Mouse (Mus musculus) kidney, postnatal 36 days (tissue): ENCODE measurements around the gene Fkbp11.

Experiments used
- DNase-seq, 2 experiments: peaks; one replicate each; pipeline ENCODE4 v3.0.0; 2021 to 2022; ENCODE audit warnings: mixed read lengths in 2 of 2

The Fkbp11 gene

GRCm38 (mm10) chr15:98692171-98692715 lies 35.8 kb downstream of the Fkbp11 start:
- DNase-seq, result peak; percentile 77 to 82

GRCm38 (mm10) chr15:98691486-98692147 lies 36.4 kb downstream of the Fkbp11 start:
- DNase-seq, result peak; percentile 33 to 38

- no peak for DNase-seq
Measured at GRCm38 (mm10) chr15:98689682-98690081, 38.3 kb downstream of the Fkbp11 start.

- DNase-seq, result no peak
Measured at GRCm38 (mm10) chr15:98685926-98686325, 42.1 kb downstream of the Fkbp11 start.

GRCm38 (mm10) chr15:98683746-98684145 lies 44.3 kb downstream of the Fkbp11 start:
- no peak for DNase-seq

GRCm38 (mm10) chr15:98683177-98683576 lies 44.8 kb downstream of the Fkbp11 start:
- no peak for DNase-seq

GRCm38 (mm10) chr15:98681633-98682032 lies 46.4 kb downstream of the Fkbp11 start:
- no peak for DNase-seq

GRCm38 (mm10) chr15:98680660-98681059 lies 47.3 kb downstream of the Fkbp11 start:
- DNase-seq, result no peak

GRCm38 (mm10) chr15:98677977-98678376 lies 50.0 kb downstream of the Fkbp11 start:
- no peak for DNase-seq

- DNase-seq, result peak; percentile 86 to 93
Measured at GRCm38 (mm10) chr15:98676940-98677728, 50.9 kb downstream of the Fkbp11 start, which contains the start of gene Rnd1. Rnd1 (minus strand) TSS chr15:98677461.

GRCm38 (mm10) chr15:98676471-98676870 lies 51.5 kb downstream of the Fkbp11 start:
- DNase-seq, result peak in 1 of 2 experiments; percentile 40

GRCm38 (mm10) chr15:98675634-98676250 lies 52.3 kb downstream of the Fkbp11 start:
- no peak for DNase-seq

- DNase-seq, result no peak
Measured at GRCm38 (mm10) chr15:98674994-98675545, 52.9 kb downstream of the Fkbp11 start.
